1 mouse cellular context compared by ENCODE assay signal in the genomic region with DNA sequence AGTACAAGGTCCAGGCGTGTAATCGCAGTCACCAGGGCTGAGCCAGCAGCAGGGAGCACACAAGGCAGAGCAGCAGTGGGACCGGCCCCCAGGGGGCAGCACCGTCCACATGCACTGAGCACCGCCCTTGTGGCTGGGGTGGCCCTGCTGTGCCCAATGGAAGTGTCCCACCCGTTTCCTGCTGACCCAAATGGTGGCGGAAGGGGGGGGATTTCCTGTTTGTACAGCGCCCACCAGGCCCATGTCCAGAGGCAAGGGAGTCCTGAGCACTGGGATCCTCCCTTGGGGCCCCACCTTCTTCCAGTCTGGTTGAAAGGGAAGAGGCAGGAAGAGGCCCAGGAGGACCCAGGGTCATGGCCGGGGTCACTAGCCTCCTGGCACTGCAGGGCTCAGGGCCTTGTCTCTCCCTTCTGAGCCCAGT.
TF ChIP-seq lines count a peak whose summit lies in the region.

No protein-coding gene starts in this region.

TF ChIP-seq in CH12.LX, 34 proteins besides CTCF, POLR2A, EP300 and RAD21:
- TF ChIP-seq MXI1 (IDR thresholded peaks at IDR 0.05; ENCODE audit: low read depth, low read length) (peak; percentile 27; the same call in 1 of the 2 replicates), MYC (IDR thresholded peaks at IDR 0.05; ENCODE audit: low read depth, low read length) (peak; percentile 61; the same call in 1 of the 2 replicates), TCF12 (IDR thresholded peaks at IDR 0.05; ENCODE audit: low read depth, low read length) (0 out of 2 replicates have a peak, but pooled peaks have one; percentile 4), USF1 (IDR thresholded peaks at IDR 0.05; ENCODE audit: low read depth, low read length) (no peak), NRF1 (IDR thresholded peaks at IDR 0.05; ENCODE audit: low read depth, low read length) (no peak), RCOR1 (conservative IDR thresholded peaks at IDR 0.05; ENCODE audit: low read depth, low read length) (no peak), ETS1 (conservative IDR thresholded peaks at IDR 0.05; ENCODE audit: low read depth, low read length) (no peak), MAZ (IDR thresholded peaks at IDR 0.05; ENCODE audit: low read depth, low read length) (peak; percentile 53; the same call in 1 of the 2 replicates), KAT2A (IDR thresholded peaks at IDR 0.05; ENCODE audit: insufficient replicate concordance, low read length) (no peak), JUND (conservative IDR thresholded peaks at IDR 0.05; ENCODE audit: low read depth, low read length) (no peak), MAX (IDR thresholded peaks at IDR 0.05; ENCODE audit: low read length) (0 out of 2 replicates have a peak, but pooled peaks have one; percentile 29), SMC3 (IDR thresholded peaks at IDR 0.05; ENCODE audit: low read depth, low read length) (peak; percentile 82), ELF1 (IDR thresholded peaks at IDR 0.05; ENCODE audit: low read depth, low read length) (0 out of 2 replicates have a peak, but pooled peaks have one; percentile 50)
